Mouse (Mus musculus) G1E (cell line): ENCODE data around the gene Mei4.

Source experiments
- CTCF ChIP-seq: IDR thresholded peaks from 2 replicates; pipeline ENCODE4 v1.5.1; 2012; ENCODE audit warnings: low read depth, low read length, inconsistent platforms, mixed read lengths
- GATA1 ChIP-seq: IDR thresholded peaks from 2 replicates; pipeline ENCODE4 v1.6.1; 2012; ENCODE audit warnings: borderline replicate concordance, low read length, inconsistent platforms, mixed read lengths
- GATA2 ChIP-seq: IDR thresholded peaks from 2 replicates; pipeline ENCODE4 v1.6.1; 2012; ENCODE audit warnings: low read depth, low read length, inconsistent platforms, borderline replicate concordance
- TAL1 ChIP-seq: conservative IDR thresholded peaks from 2 replicates; pipeline ENCODE4 v1.6.1; 2012; ENCODE audit warnings: low read depth, low read length, inconsistent platforms, mixed read lengths

DNA sequence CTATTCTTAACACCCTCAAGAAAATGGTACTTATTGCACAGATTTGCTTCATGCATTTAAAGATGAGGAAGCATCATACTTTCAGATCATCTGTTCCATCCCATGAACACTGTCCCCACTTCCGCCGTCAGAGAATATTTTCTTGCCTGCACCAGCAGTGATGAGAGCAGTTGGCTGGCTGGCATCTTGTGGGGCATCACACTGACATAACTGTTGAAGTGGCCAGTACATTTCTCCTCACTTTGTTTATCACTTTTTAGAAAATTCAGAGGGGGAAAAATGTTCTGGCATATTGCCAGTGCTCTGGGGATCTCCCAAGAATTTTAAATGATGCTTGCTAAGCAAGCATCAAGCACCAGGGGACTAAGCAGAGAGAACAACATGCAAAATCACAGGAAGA is 251.4 kb downstream of the Mei4 start:
- TF ChIP-seq GATA1: no peak
- no peak for TF ChIP-seq CTCF
- no peak for TF ChIP-seq TAL1
- TF ChIP-seq GATA2: no peak
